Mouse (Mus musculus) hindbrain, embryonic 12.5 days (tissue): ENCODE measurements around the gene Slc7a9. TPM values are rescaled to one million over a fixed set of nuclear protein-coding genes. Genes with fewer than 3 reads are reported as not detected.

ENCODE experiments used
- ATAC-seq: fragments of 200-750 bp; cut with Nextera tagmentation; 2 replicates; pipeline ENCODE4 v1.8.0; 2017; ENCODE audit warnings: moderate TSS enrichment; ENCODE audit not compliant: low FRiP score
- H3K27ac ChIP-seq: fragments of 300-500 bp; sonication (generic); 2 replicates; pipeline ENCODE4 v1.5.1; 2016; ENCODE audit warnings: mild to moderate bottlenecking
- H3K27me3 ChIP-seq: fragments of 300-500 bp; sonication (generic); 2 replicates; pipeline ENCODE4 v1.6.1; 2016; ENCODE audit warnings: mild to moderate bottlenecking
- H3K36me3 ChIP-seq: fragments of 300-500 bp; sonication (generic); 2 replicates; pipeline ENCODE4 v1.6.1; 2016; ENCODE audit warnings: mild to moderate bottlenecking
- H3K4me1 ChIP-seq: fragments of 300-500 bp; sonication (generic); 2 replicates; pipeline ENCODE4 v1.6.1; 2016
- H3K4me2 ChIP-seq: fragments of 300-500 bp; sonication (generic); replicated peaks from 2 replicates; pipeline ENCODE4 v1.6.1; 2016; ENCODE audit warnings: mild to moderate bottlenecking
- H3K4me3 ChIP-seq: fragments of 300-500 bp; sonication (generic); 2 replicates; pipeline ENCODE4 v1.5.1; 2016; ENCODE audit warnings: mild to moderate bottlenecking
- H3K9ac ChIP-seq: fragments of 300-500 bp; sonication (generic); 2 replicates; pipeline ENCODE4 v1.6.1; 2016; ENCODE audit warnings: mild to moderate bottlenecking, moderate library complexity
- H3K9me3 ChIP-seq: fragments of 300-500 bp; sonication (generic); replicated peaks from 2 replicates; pipeline ENCODE4 v1.6.1; 2016; ENCODE audit warnings: mild to moderate bottlenecking
- WGBS: fragments of 180-500 bp; shearing (Covaris S2); methylation state at CpG from one replicate; pipeline ENCODE4 v1.1.7; 2016; 5-methylcytosine and 5-hydroxymethylcytosine counted together
- polyA plus RNA-seq: library from polyadenylated mRNA; unstranded; fragments of >200 nt; fragmentation: Nextera tagmentation; extraction: Ambion mirVana; gene quantifications from 2 replicates; pipeline ENCODE4 v1.2.1, GENCODE M21; 2016

Slc7a9 gene
- polyA plus RNA-seq, 1 experiment from 2014 or later = not detected

DNA sequence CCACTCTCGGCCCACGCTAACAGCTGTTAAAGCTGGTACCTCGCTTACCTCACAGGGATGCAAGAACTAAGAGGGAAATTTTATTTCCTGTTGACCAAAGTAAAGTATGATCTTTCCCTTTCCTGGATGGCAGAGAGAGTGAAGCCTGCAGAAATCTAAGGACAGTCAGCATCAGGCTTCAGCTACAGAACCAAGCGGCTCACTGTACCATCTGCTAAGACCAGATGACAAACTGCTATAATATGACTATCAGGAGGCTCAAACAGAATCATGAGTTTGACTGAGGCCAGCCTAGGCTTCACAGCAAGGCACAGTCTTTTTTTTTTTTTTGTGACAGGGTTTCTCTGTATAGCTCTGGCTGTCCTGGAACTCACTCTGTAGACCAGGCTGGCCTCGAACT, 16.4 kb downstream of the Slc7a9 start:
- Histone ChIP-seq H3K27ac (no peak overlapping the region), H3K9ac (no peak overlapping the region), H3K27me3 (no peaks in the 10 kb centered on the region), H3K4me1 (no peaks in the 10 kb centered on the region), H3K4me3 (no peak overlapping the region), H3K9me3 (no peaks in the 10 kb centered on the region), H3K4me2 (no peak overlapping the region), H3K36me3 (no peaks in the 10 kb centered on the region)
- no peak for ATAC-seq
- 94% methylated on average over 5 of the region's 5 CpGs for WGBS

- ATAC-seq = no peak
- WGBS = 66% methylated on average over 2 of the region's 2 CpGs
Measured at GRCm38 (mm10) chr7:35467856-35468255, 19.3 kb downstream of the Slc7a9 start.

DNA sequence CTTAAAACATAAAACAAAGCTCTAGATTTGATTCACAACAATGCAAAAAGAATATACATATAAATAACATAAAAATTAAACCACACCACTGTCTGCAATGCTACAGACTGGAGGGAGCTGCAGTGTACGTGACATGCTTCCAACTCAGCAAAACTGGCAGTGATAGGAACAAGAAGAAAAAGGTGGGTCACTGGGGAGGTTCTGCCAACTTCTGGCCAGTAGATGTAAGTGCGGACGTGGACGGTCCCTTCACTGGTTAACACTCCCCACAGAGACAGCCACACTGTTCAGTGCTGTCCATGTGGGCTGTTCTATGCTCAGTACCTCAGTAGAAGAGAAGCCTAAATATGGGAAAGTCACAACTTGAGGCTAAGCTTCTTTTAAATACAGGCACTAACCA, 22.2 kb downstream of the Slc7a9 start:
- no peak for ATAC-seq
- Histone ChIP-seq H3K9ac (no peak overlapping the region), H3K4me2 (no peak overlapping the region), H3K4me1 (no peaks in the 10 kb centered on the region), H3K36me3 (no peaks in the 10 kb centered on the region), H3K4me3 (no peak overlapping the region), H3K9me3 (no peaks in the 10 kb centered on the region), H3K27me3 (no peaks in the 10 kb centered on the region), H3K27ac (no peak overlapping the region)
- WGBS = 40% methylated on average over 4 of the region's 4 CpGs

More at GRCm38 (mm10) chr7:35467856-35468255, 19.3 kb downstream of the Slc7a9 start:
- Histone ChIP-seq H3K36me3 (no peaks in the 10 kb centered on the region), H3K9ac (no peak overlapping the region), H3K9me3 (no peaks in the 10 kb centered on the region), H3K4me3 (no peak overlapping the region), H3K27ac (no peak overlapping the region), H3K27me3 (no peaks in the 10 kb centered on the region), H3K4me1 (no peaks in the 10 kb centered on the region), H3K4me2 (no peak overlapping the region)

- no peaks in the 10 kb centered on the region for H3K4me1 ChIP-seq
- no peak overlapping the region for H3K4me3 ChIP-seq
- no peak overlapping the region for H3K9ac ChIP-seq
- WGBS = 85% methylated on average over 2 of the region's 2 CpGs
- no peak overlapping the region for H3K4me2 ChIP-seq
- no peaks in the 10 kb centered on the region for H3K36me3 ChIP-seq
- H3K9me3 ChIP-seq = no peaks in the 10 kb centered on the region
- ATAC-seq = no peak
- no peaks in the 10 kb centered on the region for H3K27me3 ChIP-seq
- H3K27ac ChIP-seq = no peak overlapping the region
Measured at GRCm38 (mm10) chr7:35476457-35476856, 27.9 kb downstream of the Slc7a9 start.

DNA sequence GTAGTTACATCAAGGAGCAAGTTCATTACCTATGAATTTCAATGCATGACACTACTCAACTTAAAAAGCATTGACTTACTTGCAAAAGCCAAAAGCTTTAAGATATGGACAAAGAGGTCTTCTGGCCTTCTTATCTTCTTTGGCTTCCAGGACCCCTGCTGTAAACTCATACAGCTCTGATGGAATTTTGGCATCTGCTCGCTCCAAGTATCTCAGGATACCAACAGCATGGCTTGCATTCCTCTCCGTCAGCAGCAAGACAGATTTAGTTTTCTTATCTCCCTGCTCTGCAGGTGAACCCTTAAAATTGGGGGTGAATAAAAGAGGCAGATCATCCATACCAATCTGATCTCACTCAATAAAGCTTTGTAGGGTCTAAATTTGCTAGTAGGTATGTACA, 36.5 kb downstream of the Slc7a9 start:
- ATAC-seq = no peak
- no peaks in the 10 kb centered on the region for H3K27me3 ChIP-seq
- 88% methylated on average over 2 of the region's 2 CpGs for WGBS

GRCm38 (mm10) chr7:35486553-35486952, 38.0 kb downstream of the Slc7a9 start:
- Histone ChIP-seq H3K4me1 (no peaks in the 10 kb centered on the region), H3K9me3 (no peaks in the 10 kb centered on the region), H3K4me3 (no peak overlapping the region), H3K9ac (no peak overlapping the region), H3K27ac (no peak overlapping the region), H3K27me3 (no peaks in the 10 kb centered on the region), H3K36me3 (no peaks in the 10 kb centered on the region), H3K4me2 (no peak overlapping the region)
- 90% methylated on average over 8 of the region's 8 CpGs for WGBS
- ATAC-seq = no peak

More for the DNA sequence above, 36.5 kb downstream of the Slc7a9 start:
- no peak overlapping the region for H3K4me2 ChIP-seq
- H3K27ac ChIP-seq = no peak overlapping the region
- no peak overlapping the region for H3K9ac ChIP-seq
- no peaks in the 10 kb centered on the region for H3K4me1 ChIP-seq
- no peaks in the 10 kb centered on the region for H3K36me3 ChIP-seq
- H3K9me3 ChIP-seq = no peaks in the 10 kb centered on the region
- H3K4me3 ChIP-seq = no peak overlapping the region

DNA sequence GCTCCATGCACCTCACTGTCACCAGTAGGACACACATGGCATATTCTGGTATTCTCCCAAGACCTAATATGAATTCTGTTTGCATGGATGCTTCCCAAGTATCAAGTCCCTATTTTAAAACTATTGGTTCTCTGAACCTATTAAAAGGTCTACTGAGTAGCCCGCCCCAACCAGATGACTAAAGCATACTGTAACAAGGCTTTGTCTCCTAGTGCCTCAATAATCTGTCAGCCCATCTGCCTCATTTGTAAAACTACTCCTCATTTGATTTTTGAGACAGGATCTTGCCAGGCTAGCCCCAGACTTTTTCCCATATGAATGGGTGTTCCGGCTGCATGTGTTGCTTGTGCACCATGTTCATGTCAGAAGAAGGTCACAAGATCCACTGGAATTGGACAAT, 41.6 kb downstream of the Slc7a9 start:
- Histone ChIP-seq H3K4me2 (no peak overlapping the region), H3K27me3 (no peaks in the 10 kb centered on the region), H3K9ac (no peak overlapping the region), H3K27ac (no peak overlapping the region), H3K36me3 (no peaks in the 10 kb centered on the region), H3K9me3 (no peaks in the 10 kb centered on the region), H3K4me3 (no peak overlapping the region), H3K4me1 (no peaks in the 10 kb centered on the region)
- ATAC-seq = no peak
- 95% methylated on average over 2 of the region's 2 CpGs for WGBS

GRCm38 (mm10) chr7:35491005-35491404, 42.4 kb downstream of the Slc7a9 start:
- ATAC-seq = no peak
- no peaks in the 10 kb centered on the region for H3K36me3 ChIP-seq
- no peak overlapping the region for H3K4me3 ChIP-seq
- 72% methylated on average over 1 of the region's 1 CpGs for WGBS
- H3K4me1 ChIP-seq = no peaks in the 10 kb centered on the region
- no peak overlapping the region for H3K27ac ChIP-seq
- H3K9me3 ChIP-seq = no peaks in the 10 kb centered on the region
- no peak overlapping the region for H3K9ac ChIP-seq
- H3K27me3 ChIP-seq = no peaks in the 10 kb centered on the region
- no peak overlapping the region for H3K4me2 ChIP-seq

GRCm38 (mm10) chr7:35497516-35497915, 48.9 kb downstream of the Slc7a9 start:
- Histone ChIP-seq H3K9ac (no peak overlapping the region), H3K4me2 (no peak overlapping the region), H3K4me3 (no peak overlapping the region), H3K36me3 (no peaks in the 10 kb centered on the region), H3K27ac (no peak overlapping the region), H3K27me3 (0 out of 2 replicates have a peak, but pooled peaks cover 3% of the 10 kb centered on the region), H3K4me1 (no peaks in the 10 kb centered on the region), H3K9me3 (no peaks in the 10 kb centered on the region)
- ATAC-seq = no peak
- WGBS = 82% methylated on average over 2 of the region's 2 CpGs

DNA sequence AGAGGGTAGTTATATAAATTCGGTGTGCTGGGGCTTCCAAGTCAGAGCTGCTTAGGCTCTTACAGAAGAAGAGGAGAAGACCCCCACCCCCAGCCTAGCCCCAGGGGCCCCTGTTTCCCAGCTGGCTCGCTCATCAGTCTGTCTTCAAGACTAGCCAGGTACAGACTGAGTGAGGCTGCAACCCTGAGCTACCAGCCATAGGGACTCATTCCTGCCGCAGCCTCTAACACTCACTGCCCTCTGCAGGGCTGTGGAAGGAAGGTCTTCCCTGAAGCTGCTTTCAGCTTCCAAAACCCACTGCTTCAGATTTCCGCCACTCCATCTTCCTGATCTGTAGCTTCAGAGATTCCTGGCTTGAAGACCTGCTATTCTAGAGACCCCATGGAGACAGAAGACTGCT, 53.4 kb downstream of the Slc7a9 start:
- no peaks in the 10 kb centered on the region for H3K36me3 ChIP-seq
- no peaks in the 10 kb centered on the region for H3K9me3 ChIP-seq
- no peaks in the 10 kb centered on the region for H3K4me1 ChIP-seq
- H3K27me3 ChIP-seq = 0 out of 2 replicates have a peak, but pooled peaks cover 3% of the 10 kb centered on the region
- H3K4me3 ChIP-seq = no peak overlapping the region
- no peak overlapping the region for H3K9ac ChIP-seq
- H3K27ac ChIP-seq = no peak overlapping the region
- H3K4me2 ChIP-seq = no peak overlapping the region
- 21% methylated on average over 4 of the region's 4 CpGs for WGBS
- ATAC-seq = no peak

Other genes with a start within 250 kb of the Slc7a9 start
- gene Lrp3, start 233.3 kb upstream of the Slc7a9 start, polyA plus RNA-seq = 17.9 and 19.3 TPM in 2 replicates
- gene Gpatch1, start 130.4 kb upstream of the Slc7a9 start, polyA plus RNA-seq = 21.3 and 22.5 TPM in 2 replicates
- gene Rhpn2, start 114.6 kb upstream of the Slc7a9 start, polyA plus RNA-seq = 3.8 and 4.0 TPM in 2 replicates
- gene Faap24, start 52.0 kb upstream of the Slc7a9 start, polyA plus RNA-seq = 21.1 and 24.4 TPM in 2 replicates
- 38.9 and 41.0 TPM in 2 replicates for gene Cep89, start 51.8 kb upstream of the Slc7a9 start, polyA plus RNA-seq
- 0.66 TPM in 1 of 2 replicates, not detected in the other for gene Tdrd12, start 88.9 kb downstream of the Slc7a9 start, polyA plus RNA-seq
- gene Nudt19, start 107.5 kb downstream of the Slc7a9 start, polyA plus RNA-seq = 41.0 and 43.9 TPM in 2 replicates
- 0.12 and 0.16 TPM in 2 replicates for gene Rgs9bp, start 136.8 kb downstream of the Slc7a9 start, polyA plus RNA-seq
- gene Ankrd27, start 137.4 kb downstream of the Slc7a9 start, polyA plus RNA-seq = 30.3 and 32.1 TPM in 2 replicates
- 257 and 263 TPM in 2 replicates for gene Pdcd5, start 198.7 kb downstream of the Slc7a9 start, polyA plus RNA-seq